Mouse (Mus musculus): Measurements from ENCODE around the gene Chd1. TPM values are rescaled to one million over a fixed set of nuclear protein-coding genes. Genes with fewer than 3 reads are reported as not detected.

The Chd1 gene
- polyA plus RNA-seq, 1 experiment: 6.6 TPM

- Histone ChIP-seq H3K27me3 (ENCODE audit: control insufficient read depth, insufficient read depth, low read length) (no peaks in the 10 kb centered on the region), H3K4me3 (replicated peaks; ENCODE audit: insufficient read depth, low read depth, low read length) (no peak overlapping the region), H3K4me1 (ENCODE audit: control insufficient read depth, insufficient read depth, low read length) (no peaks in the 10 kb centered on the region), H3K27ac (ENCODE audit: insufficient read depth, low read length) (no peak overlapping the region)
- 79% methylated on average over 1 of the region's 1 CpGs for WGBS
- no peak for DNase-seq
- TF ChIP-seq CTCF (IDR thresholded peaks at IDR 0.05; ENCODE audit: borderline replicate concordance, insufficient read depth, low read depth, low read length) (no peak), POLR2A (IDR thresholded peaks at IDR 0.05; ENCODE audit: borderline replicate concordance, insufficient read depth, low read length) (no peak)
These were observed 14.5 kb upstream of the Chd1 start for GRCm38 (mm10) chr17:15690304-15690703.

GRCm38 (mm10) chr17:15695566-15695965 is 9.2 kb upstream of the Chd1 start:
- WGBS: 87% methylated on average over 2 of the region's 2 CpGs
- no peaks in the 10 kb centered on the region for H3K27me3 ChIP-seq (ENCODE audit: control insufficient read depth, insufficient read depth, low read length)
- no peak for DNase-seq
- H3K4me1 ChIP-seq (ENCODE audit: control insufficient read depth, insufficient read depth, low read length): no peaks in the 10 kb centered on the region
- TF ChIP-seq POLR2A (IDR thresholded peaks at IDR 0.05; ENCODE audit: borderline replicate concordance, insufficient read depth, low read length) (no peak), CTCF (IDR thresholded peaks at IDR 0.05; ENCODE audit: borderline replicate concordance, insufficient read depth, low read depth, low read length) (no peak)
- H3K27ac ChIP-seq (ENCODE audit: insufficient read depth, low read length): no peak overlapping the region
- no peak overlapping the region for H3K4me3 ChIP-seq (replicated peaks; ENCODE audit: insufficient read depth, low read depth, low read length)

- Histone ChIP-seq H3K4me3 (replicated peaks; ENCODE audit: insufficient read depth, low read depth, low read length) (no peak overlapping the region), H3K4me1 (ENCODE audit: control insufficient read depth, insufficient read depth, low read length) (no peaks in the 10 kb centered on the region), H3K27me3 (ENCODE audit: control insufficient read depth, insufficient read depth, low read length) (no peaks in the 10 kb centered on the region), H3K27ac (ENCODE audit: insufficient read depth, low read length) (no peak overlapping the region)
- 93% methylated on average over 3 of the region's 3 CpGs for WGBS
- no peak for DNase-seq
- no peak for TF ChIP-seq POLR2A (IDR thresholded peaks at IDR 0.05; ENCODE audit: borderline replicate concordance, insufficient read depth, low read length)
- TF ChIP-seq CTCF (IDR thresholded peaks at IDR 0.05; ENCODE audit: borderline replicate concordance, insufficient read depth, low read depth, low read length): no peak
These were observed 5.8 kb upstream of the Chd1 start for GRCm38 (mm10) chr17:15698956-15699355.

- H3K4me1 ChIP-seq (ENCODE audit: control insufficient read depth, insufficient read depth, low read length): no peaks in the 10 kb centered on the region; the same call in 1 of the 2 replicates
- DNase-seq: no peak
- TF ChIP-seq CTCF (IDR thresholded peaks at IDR 0.05; ENCODE audit: borderline replicate concordance, insufficient read depth, low read depth, low read length) (no peak), POLR2A (IDR thresholded peaks at IDR 0.05; ENCODE audit: borderline replicate concordance, insufficient read depth, low read length) (no peak)
- no peak overlapping the region for H3K27ac ChIP-seq (ENCODE audit: insufficient read depth, low read length)
- H3K4me3 ChIP-seq (replicated peaks; ENCODE audit: insufficient read depth, low read depth, low read length): no peak overlapping the region
- 92% methylated on average over 5 of the region's 5 CpGs for WGBS
- no peaks in the 10 kb centered on the region for H3K27me3 ChIP-seq (ENCODE audit: control insufficient read depth, insufficient read depth, low read length)
These were observed 3.3 kb upstream of the Chd1 start for GRCm38 (mm10) chr17:15701505-15701904.

GRCm38 (mm10) chr17:15704158-15704474 is 651 bp upstream of the Chd1 start:
- Histone ChIP-seq H3K4me3 (replicated peaks; ENCODE audit: insufficient read depth, low read depth, low read length) (peak overlapping the region; percentile 99), H3K4me1 (ENCODE audit: control insufficient read depth, insufficient read depth, low read length) (peaks cover 5% of the 10 kb centered on the region), H3K27ac (ENCODE audit: insufficient read depth, low read length) (peak overlapping the region; percentile 91), H3K27me3 (ENCODE audit: control insufficient read depth, insufficient read depth, low read length) (no peaks in the 10 kb centered on the region)
- TF ChIP-seq POLR2A (IDR thresholded peaks at IDR 0.05; ENCODE audit: borderline replicate concordance, insufficient read depth, low read length) (no peak), CTCF (IDR thresholded peaks at IDR 0.05; ENCODE audit: borderline replicate concordance, insufficient read depth, low read depth, low read length) (no peak)
- WGBS: 2% methylated on average over 12 of the region's 12 CpGs
- DNase-seq: no peak

- no peak for TF ChIP-seq CTCF (IDR thresholded peaks at IDR 0.05; ENCODE audit: borderline replicate concordance, insufficient read depth, low read depth, low read length)
- Histone ChIP-seq H3K27me3 (ENCODE audit: control insufficient read depth, insufficient read depth, low read length) (no peaks in the 10 kb centered on the region), H3K27ac (ENCODE audit: insufficient read depth, low read length) (peak overlapping the region; percentile 71; the same call in 1 of the 2 replicates), H3K4me3 (replicated peaks; ENCODE audit: insufficient read depth, low read depth, low read length) (peak overlapping the region; percentile 79), H3K4me1 (ENCODE audit: control insufficient read depth, insufficient read depth, low read length) (peaks cover 5% of the 10 kb centered on the region)
- WGBS: under 1% methylated on average over 73 of the region's 89 CpGs
- peak; percentile 29 to 60 for DNase-seq
These were observed 827 bp downstream of the Chd1 start for GRCm38 (mm10) chr17:15705303-15706284.

- DNase-seq: no peak
- 79% methylated on average over 4 of the region's 4 CpGs for WGBS
- no peaks in the 10 kb centered on the region for H3K27me3 ChIP-seq (ENCODE audit: control insufficient read depth, insufficient read depth, low read length)
- no peak overlapping the region for H3K27ac ChIP-seq (ENCODE audit: insufficient read depth, low read length)
- TF ChIP-seq POLR2A (IDR thresholded peaks at IDR 0.05; ENCODE audit: borderline replicate concordance, insufficient read depth, low read length) (no peak), CTCF (IDR thresholded peaks at IDR 0.05; ENCODE audit: borderline replicate concordance, insufficient read depth, low read depth, low read length) (no peak)
- no peaks in the 10 kb centered on the region; the same call in 1 of the 2 replicates for H3K4me1 ChIP-seq (ENCODE audit: control insufficient read depth, insufficient read depth, low read length)
- no peak overlapping the region for H3K4me3 ChIP-seq (replicated peaks; ENCODE audit: insufficient read depth, low read depth, low read length)
These were observed 9.7 kb downstream of the Chd1 start for GRCm38 (mm10) chr17:15714507-15714906.
